Mouse (Mus musculus): ENCODE data around the gene Tnrc6a.

GRCm38 (mm10) chr7:123209864-123210263, 86.2 kb downstream of the Tnrc6a start:
- TF ChIP-seq MAFK (IDR thresholded peaks at IDR 0.05; ENCODE audit: insufficient read depth, low read depth, low read length) (no peak), CHD2 (IDR thresholded peaks at IDR 0.05; ENCODE audit: low read depth, low read length) (no peak), ZNF384 (IDR thresholded peaks at IDR 0.05; ENCODE audit: low read depth, low read length) (no peak), HCFC1 (IDR thresholded peaks at IDR 0.05; ENCODE audit: borderline replicate concordance, insufficient read depth, low read length) (no peak)

Measured in ES-E14 (cell line).